Mouse (Mus musculus) gastrocnemius, postnatal 10 days (tissue): ENCODE data around the gene Dpf3. TPM values are rescaled to one million over a fixed set of nuclear protein-coding genes. Genes with fewer than 3 reads are reported as not detected.
A peak's percentile ranks its signal among the peaks of the same experiment; 100 is the strongest.

Experiments
- DNase-seq: peaks from one replicate; pipeline ENCODE4 v3.0.0; 2021; ENCODE audit warnings: mixed read lengths
- long read RNA-seq, 2 experiments: library from polyadenylated mRNA; stranded (forward); transcript quantifications; one replicate each; pipeline ENCODE4 v2.0.0; 2021
- total RNA-seq, 2 experiments: library from RNA; stranded (reverse); gene quantifications; 2 replicates each; pipeline ENCODE4 v1.2.3; 2021

The Dpf3 gene
- 10 to 100 TPM; 20.4 to 26.2 TPM for total RNA-seq
- long read RNA-seq, experiment 1, partial matches to known transcripts, result 3 of 11 reads
- long read RNA-seq, experiment 1, other reads (novel, unspliced or antisense), result 8 of 11 reads
- long read RNA-seq, experiment 2, partial matches to known transcripts, result 5 of 9 reads
- long read RNA-seq, experiment 2, other reads (novel, unspliced or antisense), result 4 of 9 reads

DNA sequence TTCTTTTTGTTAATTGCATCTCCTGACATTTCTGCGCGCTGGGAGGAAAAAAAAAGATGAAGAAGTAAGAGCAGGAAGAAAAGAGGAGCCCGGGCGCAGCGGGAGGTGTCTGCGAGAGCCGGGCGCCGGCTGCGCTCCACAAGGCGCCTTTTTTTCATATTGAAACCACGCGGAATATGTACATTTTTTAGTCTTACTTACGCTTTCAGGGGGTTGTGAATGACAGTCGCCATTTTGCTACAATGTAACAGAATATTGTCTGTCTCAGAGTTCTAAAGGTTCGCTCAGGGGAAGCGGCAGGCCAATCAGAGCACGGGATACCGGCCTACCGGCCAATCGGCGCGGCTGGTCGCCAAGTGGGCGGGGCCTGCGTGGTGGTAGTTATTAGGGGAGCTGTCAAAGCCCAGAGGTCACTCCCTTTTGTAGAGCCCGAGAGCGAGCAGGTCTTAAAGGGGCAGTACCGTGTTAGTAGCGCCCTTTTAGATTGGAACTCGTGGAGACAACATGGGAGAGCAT, at the start of gene Dpf3:
TSS of gene Dpf3 (minus strand) at position 241 of the 516 bp plus-strand sequence.
- peak; percentile 100 for DNase-seq

DNA sequence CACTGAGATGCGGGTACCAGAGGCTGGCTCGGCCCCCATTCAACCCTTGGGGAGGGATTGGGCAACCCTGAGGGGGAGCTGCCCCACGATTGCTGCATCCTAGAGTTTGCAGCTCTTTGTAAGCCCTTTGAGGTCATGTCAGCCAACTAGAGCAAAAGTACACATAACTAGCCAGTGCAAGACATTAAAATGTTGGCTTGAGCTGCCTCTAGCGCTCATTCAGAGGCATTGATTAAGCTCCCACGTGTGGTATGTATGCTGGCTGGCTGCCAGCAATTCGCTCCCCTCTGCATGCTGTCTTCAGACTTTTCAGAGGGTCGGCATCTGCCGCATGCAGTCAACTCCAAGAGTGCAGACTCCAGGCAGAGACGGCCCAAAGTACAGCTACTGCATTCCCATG, 48.5 kb upstream of the Dpf3 start:
- DNase-seq, result no peak

GRCm38 (mm10) chr12:83535428-83535827, 47.9 kb upstream of the Dpf3 start:
- DNase-seq, result no peak

- DNase-seq, result no peak
Observed at GRCm38 (mm10) chr12:83534190-83534589, 46.7 kb upstream of the Dpf3 start.

DNA sequence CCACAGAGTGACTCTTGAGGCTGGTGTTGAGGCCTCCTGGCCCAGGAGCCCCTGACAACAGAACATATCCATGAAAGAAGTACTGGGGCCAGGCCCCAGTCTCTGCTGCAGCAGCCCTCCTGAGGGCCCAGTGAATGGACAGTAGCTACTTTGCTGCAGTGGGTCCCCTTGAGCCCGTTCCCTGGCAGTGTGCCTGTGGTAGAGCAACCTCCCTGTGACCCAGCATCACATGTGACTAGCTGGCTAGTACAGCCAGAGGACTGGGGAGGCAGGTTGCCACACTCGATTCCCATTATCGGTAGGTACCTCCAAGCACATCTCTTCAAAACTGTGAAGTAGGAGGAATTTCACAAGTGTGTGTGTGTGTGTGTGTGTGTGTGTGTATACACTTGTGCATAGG, 45.5 kb upstream of the Dpf3 start:
- no peak for DNase-seq

DNA sequence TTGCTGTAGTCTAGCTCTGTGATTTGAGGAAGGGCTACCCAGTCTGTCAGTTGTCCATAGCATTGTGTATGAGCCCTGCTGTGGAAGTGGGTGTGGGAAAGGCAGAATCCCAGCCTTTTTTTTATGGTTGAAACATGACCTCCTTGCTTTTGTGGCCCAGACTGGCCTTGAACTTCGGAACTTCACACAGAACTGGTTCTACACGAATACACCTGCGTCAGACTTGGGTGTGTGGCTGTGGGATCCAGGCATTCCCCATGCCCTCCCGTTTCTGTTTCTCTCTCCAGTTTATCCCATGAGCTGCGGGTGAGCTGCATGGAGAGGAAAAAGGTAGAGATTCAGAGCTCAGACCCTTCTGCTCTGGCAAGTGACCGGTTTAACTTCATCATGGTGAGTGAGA, 44.5 kb upstream of the Dpf3 start:
- no peak for DNase-seq

DNA sequence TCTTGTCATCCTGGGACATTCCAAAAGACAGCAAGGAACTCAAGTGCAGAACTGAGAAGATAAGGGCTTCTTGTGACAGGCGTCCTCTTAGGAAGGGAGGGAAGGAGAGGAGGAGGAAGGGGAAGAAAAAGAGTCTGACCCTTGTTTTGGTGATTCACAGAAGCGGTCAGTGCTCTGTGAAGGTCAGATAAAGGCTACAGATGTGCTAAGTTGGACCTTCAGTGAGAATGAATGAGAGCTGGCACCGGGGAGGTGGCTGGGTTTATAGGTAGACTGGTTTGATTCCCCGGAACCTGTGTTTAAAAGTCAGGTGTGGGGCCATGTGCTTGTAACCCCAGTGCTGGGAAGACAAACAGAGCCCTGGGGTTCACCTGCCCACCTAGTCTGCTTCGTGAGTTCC, 41.1 kb upstream of the Dpf3 start:
- DNase-seq, result no peak

GRCm38 (mm10) chr12:83527816-83528215, 40.3 kb upstream of the Dpf3 start:
- no peak for DNase-seq

DNA sequence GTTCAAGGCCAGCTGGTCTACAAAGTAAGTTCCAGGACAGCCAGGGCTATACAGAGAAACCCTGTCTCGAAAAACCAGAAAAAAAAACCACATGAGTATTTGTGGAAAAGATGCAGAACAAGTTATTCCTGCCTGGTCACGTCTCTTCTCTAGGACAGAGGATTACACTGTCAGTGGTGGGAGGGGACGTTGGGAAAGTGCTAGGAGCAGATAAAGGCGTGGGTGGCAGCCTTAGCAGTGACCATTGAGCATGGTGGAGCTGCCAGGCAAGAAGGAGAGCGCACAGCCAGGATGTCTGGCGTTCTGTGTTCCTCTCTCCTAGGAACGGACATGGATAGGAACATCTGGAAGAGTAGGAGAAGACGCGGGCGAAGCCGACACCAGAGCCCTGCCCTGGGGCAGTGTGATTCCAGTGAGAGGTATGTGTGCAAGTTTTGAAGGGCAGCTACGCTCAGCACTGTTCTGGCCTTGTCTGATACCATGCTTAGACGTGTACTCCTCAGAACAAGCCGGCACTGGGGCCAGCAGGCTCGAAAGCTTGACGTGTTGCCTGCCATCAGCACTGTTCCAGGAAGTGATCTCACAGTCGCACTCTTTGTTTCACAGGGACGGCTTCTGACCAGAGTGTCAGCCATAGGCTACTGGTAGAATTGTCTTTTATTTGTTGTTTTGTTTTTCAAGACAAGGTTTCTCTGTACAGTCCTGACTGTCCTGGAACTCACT, 38.5 kb upstream of the Dpf3 start:
- no peak for DNase-seq

DNA sequence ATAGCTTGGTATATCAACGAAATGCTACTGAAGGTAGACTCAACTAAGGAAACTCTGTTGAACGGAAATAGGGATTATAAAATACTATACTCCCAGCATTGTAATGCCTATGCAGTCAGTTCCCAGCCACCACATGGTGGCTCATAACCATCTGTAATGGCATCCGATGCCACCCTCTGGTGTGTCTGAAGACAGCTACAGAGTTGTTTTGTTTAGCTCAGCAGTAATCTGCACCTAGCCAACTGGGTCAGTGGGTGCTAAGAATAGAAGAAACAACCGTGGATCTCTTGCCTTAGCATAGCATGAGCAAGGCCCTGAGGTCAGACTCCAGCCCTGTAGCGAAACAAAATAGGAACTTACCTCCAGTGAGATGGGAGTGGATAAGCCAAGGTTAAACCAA, 36.8 kb upstream of the Dpf3 start:
- no peak for DNase-seq

GRCm38 (mm10) chr12:83523892-83524291, 36.4 kb upstream of the Dpf3 start:
- DNase-seq, result no peak

GRCm38 (mm10) chr12:83523056-83523455, 35.5 kb upstream of the Dpf3 start:
- no peak for DNase-seq

- DNase-seq, result no peak
Observed at GRCm38 (mm10) chr12:83521083-83521482, 33.6 kb upstream of the Dpf3 start.

- peak; percentile 96 for DNase-seq
Observed at GRCm38 (mm10) chr12:83520311-83520890, 32.9 kb upstream of the Dpf3 start, which contains the start of gene Dcaf4. TSS of gene Dcaf4 (plus strand) at chr12:83520466.

DNA sequence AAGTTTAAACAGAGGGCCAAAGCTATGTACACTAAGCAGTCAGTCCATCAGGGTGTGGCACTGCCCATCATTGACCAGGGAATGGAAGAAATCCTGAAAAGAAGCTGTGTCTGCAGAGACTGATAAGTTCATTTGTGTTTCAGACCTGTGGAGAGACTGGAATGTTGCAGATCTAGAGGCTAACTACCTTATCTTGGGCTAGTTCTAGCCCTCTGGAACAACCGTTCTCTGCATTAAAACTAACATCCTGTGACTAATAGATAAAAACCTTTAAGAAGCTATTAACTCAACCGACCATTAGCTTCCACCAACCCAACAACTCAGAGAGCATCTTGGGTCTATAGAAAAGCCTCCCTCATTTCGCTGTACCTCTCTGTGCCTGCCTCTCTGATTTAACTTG, 30.1 kb upstream of the Dpf3 start:
- DNase-seq, result no peak

GRCm38 (mm10) chr12:83514216-83514615, 26.7 kb upstream of the Dpf3 start:
- no peak for DNase-seq

GRCm38 (mm10) chr12:83513185-83513584, 25.7 kb upstream of the Dpf3 start:
- DNase-seq, result peak; percentile 56

- DNase-seq, result no peak
Observed at GRCm38 (mm10) chr12:83512783-83513182, 25.3 kb upstream of the Dpf3 start.

DNA sequence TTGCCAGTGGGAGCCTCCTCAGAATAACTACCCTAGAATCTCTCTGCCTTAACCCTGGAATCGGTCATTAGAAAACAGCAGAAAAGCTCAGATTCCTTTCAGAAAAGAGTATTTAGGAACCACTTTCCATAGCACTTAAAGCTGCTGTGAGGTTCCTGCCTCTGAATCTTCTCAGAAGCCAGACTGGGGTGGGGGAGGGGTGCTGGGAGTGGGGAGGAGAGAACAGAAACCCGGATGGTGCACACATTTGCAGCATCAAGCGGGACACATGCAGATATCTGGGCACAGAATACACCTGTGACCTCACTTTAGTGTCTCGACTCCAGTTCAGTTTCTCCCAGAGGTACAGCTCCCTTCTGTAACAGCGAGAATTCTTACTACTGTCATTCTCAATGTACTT, 23.1 kb upstream of the Dpf3 start:
- no peak for DNase-seq

- no peak for DNase-seq
Observed at GRCm38 (mm10) chr12:83506543-83506942, 19.0 kb upstream of the Dpf3 start.

DNA sequence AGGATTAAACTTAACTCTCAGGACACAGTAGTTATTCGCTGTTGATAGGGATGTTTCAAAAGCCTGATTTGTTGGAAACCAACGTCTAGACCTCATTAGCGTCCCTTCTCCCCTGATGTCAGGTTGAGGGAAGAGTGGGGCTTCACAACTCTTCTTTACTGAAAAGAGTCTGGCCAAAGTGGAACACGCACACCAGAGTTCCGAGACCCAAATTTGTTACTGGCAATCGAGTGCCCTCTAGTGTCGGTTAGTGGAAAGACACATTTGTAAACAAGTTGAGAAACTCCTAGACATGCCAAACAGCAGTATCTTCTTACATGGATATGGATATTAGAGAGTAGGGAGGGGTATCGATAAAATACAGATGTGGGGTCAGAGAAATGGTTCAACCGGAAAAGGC, 14.7 kb upstream of the Dpf3 start:
- peak; percentile 47 for DNase-seq

GRCm38 (mm10) chr12:83499256-83499655, 11.7 kb upstream of the Dpf3 start:
- DNase-seq, result no peak

- DNase-seq, result no peak
Observed at GRCm38 (mm10) chr12:83497959-83498358, 10.4 kb upstream of the Dpf3 start.

DNA sequence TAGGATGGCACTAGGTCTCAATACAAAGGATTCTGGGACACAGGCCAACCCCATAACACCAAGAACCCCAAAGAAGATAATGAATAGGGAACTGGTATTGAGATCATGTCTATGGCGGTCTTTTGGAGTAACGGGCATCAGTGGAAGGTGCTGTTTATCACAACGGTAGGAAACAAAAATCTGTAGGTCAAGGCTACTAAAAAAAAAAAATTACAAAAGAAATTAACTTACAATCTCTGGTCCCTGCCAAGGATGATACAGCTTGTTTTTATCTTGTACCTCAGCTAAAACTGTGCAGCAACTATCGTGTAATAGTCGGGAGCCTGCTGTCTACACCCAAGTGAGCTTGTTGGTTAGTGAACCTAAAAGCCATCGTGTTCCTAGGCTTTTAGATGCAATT, 9.2 kb upstream of the Dpf3 start:
- DNase-seq, result no peak
